Mouse (Mus musculus) intestine, postnatal 0 days (tissue): ENCODE data around the gene Gdf11. TPM values are rescaled to one million over a fixed set of nuclear protein-coding genes. Genes with fewer than 3 reads are reported as not detected.

Experiments used
- ATAC-seq: fragments of 200-750 bp; cut with Nextera tagmentation; 2 replicates; pipeline ENCODE4 v1.8.0; 2017; ENCODE audit warnings: mild to moderate bottlenecking, moderate TSS enrichment, moderate library complexity
- H3K27ac ChIP-seq: fragments of 300-500 bp; sonication (generic); 2 replicates; pipeline ENCODE4 v1.5.1; 2014; ENCODE audit warnings: mild to moderate bottlenecking, low read depth, low read length, moderate library complexity
- H3K27me3 ChIP-seq: fragments of 300-500 bp; sonication (generic); replicated peaks from 2 replicates; pipeline ENCODE4 v1.6.1; 2014; ENCODE audit warnings: low read length, mixed read lengths; ENCODE audit not compliant: control insufficient read depth, insufficient read depth
- H3K36me3 ChIP-seq: fragments of 300-500 bp; sonication (generic); 2 replicates; pipeline ENCODE4 v1.6.1; 2014; ENCODE audit warnings: mild to moderate bottlenecking, moderate library complexity; ENCODE audit not compliant: control insufficient read depth, insufficient read depth
- H3K4me1 ChIP-seq: fragments of 300-500 bp; sonication (generic); replicated peaks from 2 replicates; pipeline ENCODE4 v1.6.1; 2014; ENCODE audit warnings: antibody characterized with exemption, low read length, mixed read lengths; ENCODE audit not compliant: control insufficient read depth, insufficient read depth
- H3K4me2 ChIP-seq: fragments of 300-500 bp; sonication (generic); replicated peaks from 2 replicates; pipeline ENCODE4 v1.6.1; 2014; ENCODE audit warnings: low read depth, mild to moderate bottlenecking, moderate library complexity
- H3K4me3 ChIP-seq: fragments of 300-500 bp; sonication (generic); 2 replicates; pipeline ENCODE4 v1.5.1; 2014; ENCODE audit warnings: low read depth, low read length
- H3K9ac ChIP-seq: fragments of 300-500 bp; sonication (generic); 2 replicates; pipeline ENCODE4 v1.6.1; 2014; ENCODE audit warnings: mild to moderate bottlenecking, low read depth, low read length
- H3K9me3 ChIP-seq: fragments of 300-500 bp; sonication (generic); 2 replicates; pipeline ENCODE4 v1.6.1; 2016; ENCODE audit warnings: mixed run types; ENCODE audit not compliant: control insufficient read depth
- CTCF ChIP-seq: sonication (generic); IDR thresholded peaks from 2 replicates; pipeline ENCODE4 v1.5.1; 2016; ENCODE audit warnings: low read depth, mild to moderate bottlenecking, control low read depth, antibody characterized with exemption, moderate library complexity
- WGBS: fragments of 180-500 bp; shearing (Covaris S2); extraction: QIAGEN DNeasy Blood & Tissue Kit; methylation state at CpG from one replicate; pipeline ENCODE4 v1.1.7; 2014; 5-methylcytosine and 5-hydroxymethylcytosine counted together
- polyA plus RNA-seq: library from polyadenylated mRNA; unstranded; fragments of >200 nt; fragmentation: Nextera tagmentation; extraction: Ambion mirVana; gene quantifications from 2 replicates; pipeline ENCODE4 v1.2.1, GENCODE M21; 2015

Gdf11 gene
- polyA plus RNA-seq, 1 experiment from 2014 or later: 0.99 TPM

GRCm38 (mm10) chr10:128848426-128848825 is 43.1 kb downstream of the Gdf11 start:
- Histone ChIP-seq H3K27ac (no peak overlapping the region), H3K4me3 (no peak overlapping the region), H3K4me2 (no peak overlapping the region), H3K27me3 (no peaks in the 10 kb centered on the region), H3K4me1 (no peaks in the 10 kb centered on the region), H3K36me3 (peaks cover 44% of the 10 kb centered on the region), H3K9me3 (no peaks in the 10 kb centered on the region), H3K9ac (no peak overlapping the region)
- TF ChIP-seq CTCF: no peak
- no peak for ATAC-seq
- 43% methylated on average over 2 of the region's 2 CpGs for WGBS

GRCm38 (mm10) chr10:128846664-128847063 is 44.9 kb downstream of the Gdf11 start:
- Histone ChIP-seq H3K36me3 (peaks cover 56% of the 10 kb centered on the region), H3K4me3 (no peak overlapping the region), H3K9ac (no peak overlapping the region), H3K4me1 (no peaks in the 10 kb centered on the region), H3K9me3 (no peaks in the 10 kb centered on the region), H3K27ac (no peak overlapping the region), H3K27me3 (no peaks in the 10 kb centered on the region), H3K4me2 (no peak overlapping the region)
- no peak for TF ChIP-seq CTCF
- 95% methylated on average over 4 of the region's 4 CpGs for WGBS
- ATAC-seq: no peak

DNA sequence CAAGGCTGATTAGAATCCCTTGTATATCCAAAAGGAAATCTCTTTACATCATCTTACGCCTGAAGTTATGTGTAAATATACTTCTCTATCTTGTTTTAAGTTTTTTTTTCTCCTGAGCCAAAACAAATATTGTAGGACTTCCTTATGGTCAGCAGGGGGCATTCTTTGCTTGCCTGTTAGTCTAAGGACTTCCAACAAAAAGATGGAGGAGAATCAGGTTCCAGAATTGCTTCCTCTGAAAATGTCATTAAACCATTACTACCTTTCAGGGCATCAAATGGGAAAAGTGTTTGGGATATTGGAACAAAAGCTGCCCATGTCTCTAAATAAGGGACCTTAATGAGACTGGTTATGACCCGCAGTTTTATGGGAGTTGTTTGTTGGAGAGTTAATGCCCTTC is 46.0 kb downstream of the Gdf11 start:
- Histone ChIP-seq H3K27me3 (no peaks in the 10 kb centered on the region), H3K4me2 (no peak overlapping the region), H3K36me3 (peaks cover 55% of the 10 kb centered on the region), H3K9me3 (no peaks in the 10 kb centered on the region), H3K9ac (no peak overlapping the region), H3K4me1 (no peaks in the 10 kb centered on the region), H3K4me3 (no peak overlapping the region), H3K27ac (no peak overlapping the region)
- peak; percentile 78 for TF ChIP-seq CTCF
- no peak for ATAC-seq
- WGBS: 70% methylated on average over 2 of the region's 2 CpGs

- 87% methylated on average over 5 of the region's 5 CpGs for WGBS
- H3K9ac ChIP-seq: no peak overlapping the region
- peaks cover 46% of the 10 kb centered on the region for H3K36me3 ChIP-seq
- H3K27me3 ChIP-seq: no peaks in the 10 kb centered on the region
- H3K27ac ChIP-seq: no peak overlapping the region
- H3K9me3 ChIP-seq: no peaks in the 10 kb centered on the region
- TF ChIP-seq CTCF: no peak
- no peak overlapping the region for H3K4me2 ChIP-seq
- no peaks in the 10 kb centered on the region for H3K4me1 ChIP-seq
- H3K4me3 ChIP-seq: no peak overlapping the region
- ATAC-seq: no peak
Measured at GRCm38 (mm10) chr10:128843260-128843659, 48.3 kb downstream of the Gdf11 start.

DNA sequence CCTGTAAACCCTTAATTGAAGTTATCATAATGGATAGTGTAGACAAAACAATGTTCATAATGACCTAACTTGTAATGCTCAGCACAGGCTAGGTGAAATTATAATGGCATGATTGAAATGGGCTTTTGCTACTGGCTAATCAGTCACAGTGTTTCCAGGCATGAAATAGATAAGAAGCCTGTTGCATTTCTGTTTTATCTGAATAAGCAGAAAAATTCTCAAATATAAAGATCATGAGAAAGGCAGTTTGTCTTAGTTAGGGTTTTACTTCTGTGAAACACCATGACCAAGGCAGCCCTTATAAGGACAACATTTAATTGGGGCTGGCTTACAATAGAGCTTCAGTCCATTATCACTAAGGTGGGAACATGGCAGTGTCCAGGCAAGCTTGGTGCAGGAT is 50.9 kb downstream of the Gdf11 start:
- Histone ChIP-seq H3K36me3 (peaks cover 42% of the 10 kb centered on the region), H3K4me2 (no peak overlapping the region), H3K4me3 (no peak overlapping the region), H3K27me3 (no peaks in the 10 kb centered on the region), H3K27ac (no peak overlapping the region; the same call in 1 of the 2 replicates), H3K9me3 (no peaks in the 10 kb centered on the region), H3K9ac (no peak overlapping the region), H3K4me1 (no peaks in the 10 kb centered on the region)
- ATAC-seq: no peak
- no peak for TF ChIP-seq CTCF

GRCm38 (mm10) chr10:128839434-128839833 is 52.1 kb downstream of the Gdf11 start:
- H3K4me2 ChIP-seq: no peak overlapping the region
- no peak for ATAC-seq
- TF ChIP-seq CTCF: no peak
- no peak overlapping the region for H3K4me3 ChIP-seq
- no peaks in the 10 kb centered on the region for H3K9me3 ChIP-seq
- H3K27me3 ChIP-seq: no peaks in the 10 kb centered on the region
- no peak overlapping the region for H3K27ac ChIP-seq
- H3K36me3 ChIP-seq: peaks cover 52% of the 10 kb centered on the region
- H3K9ac ChIP-seq: no peak overlapping the region
- no peaks in the 10 kb centered on the region for H3K4me1 ChIP-seq

- TF ChIP-seq CTCF: peak; percentile 14; the same call in 1 of the 2 replicates
- Histone ChIP-seq H3K27me3 (no peaks in the 10 kb centered on the region), H3K9ac (no peak overlapping the region), H3K27ac (no peak overlapping the region), H3K36me3 (peaks cover 46% of the 10 kb centered on the region), H3K9me3 (no peaks in the 10 kb centered on the region), H3K4me3 (no peak overlapping the region), H3K4me1 (no peaks in the 10 kb centered on the region), H3K4me2 (no peak overlapping the region)
- ATAC-seq: no peak
Measured at GRCm38 (mm10) chr10:128837400-128837799, 54.1 kb downstream of the Gdf11 start.

Other genes starting within 250 kb of the Gdf11 start
- gene Ikzf4, start 245.7 kb downstream of the Gdf11 start, polyA plus RNA-seq: 0.95 and 1.7 TPM in 2 replicates
- 5.1 and 5.4 TPM in 2 replicates for gene Suox, start 217.6 kb downstream of the Gdf11 start, polyA plus RNA-seq
- 35.9 and 37.8 TPM in 2 replicates for gene Rab5b, start 195.5 kb downstream of the Gdf11 start, polyA plus RNA-seq
- 0.55 and 0.86 TPM in 2 replicates for gene Pmel, start 187.5 kb downstream of the Gdf11 start, polyA plus RNA-seq
- gene Cdk2, start 186.7 kb downstream of the Gdf11 start, polyA plus RNA-seq: 23.3 and 24.1 TPM in 2 replicates
- 7.1 and 8.2 TPM in 2 replicates for gene Dgka, start 146.9 kb downstream of the Gdf11 start, polyA plus RNA-seq
- gene Pym1, start 143.8 kb downstream of the Gdf11 start, polyA plus RNA-seq: 22.3 and 22.7 TPM in 2 replicates
- 0.97 and 1.4 TPM in 2 replicates for gene Mmp19, start 100.8 kb downstream of the Gdf11 start, polyA plus RNA-seq
- 28.2 and 31.8 TPM in 2 replicates for gene Dnajc14, start 87.7 kb downstream of the Gdf11 start, polyA plus RNA-seq
- 5.1 and 5.7 TPM in 2 replicates for gene Tmem198b, start 87.3 kb downstream of the Gdf11 start, polyA plus RNA-seq
- gene Sarnp, start 74.4 kb downstream of the Gdf11 start, polyA plus RNA-seq: 90.3 and 92.1 TPM in 2 replicates
- gene Ormdl2, start 70.1 kb downstream of the Gdf11 start, polyA plus RNA-seq: 70.2 and 70.4 TPM in 2 replicates
- 939 and 945 TPM in 2 replicates for gene Cd63, start 9.3 kb upstream of the Gdf11 start, polyA plus RNA-seq
- 12.4 and 13.0 TPM in 2 replicates for gene Rdh5, start 31.2 kb upstream of the Gdf11 start, polyA plus RNA-seq
- 248 and 257 TPM in 2 replicates for gene Bloc1s1, start 32.3 kb upstream of the Gdf11 start, polyA plus RNA-seq
- 3.1 and 3.6 TPM in 2 replicates for gene Itga7, start 42.1 kb upstream of the Gdf11 start, polyA plus RNA-seq
- 232 and 250 TPM in 2 replicates for gene Mettl7b, start 69.3 kb upstream of the Gdf11 start, polyA plus RNA-seq
- gene Olfr9, start 97.7 kb upstream of the Gdf11 start, polyA plus RNA-seq: not detected in 2 replicates
- gene Olfr763, start 119.1 kb upstream of the Gdf11 start, polyA plus RNA-seq: not detected in 2 replicates
- gene Olfr764-ps1, start 148.2 kb upstream of the Gdf11 start, polyA plus RNA-seq: not detected in 2 replicates
- not detected in 2 replicates for gene Olfr765, start 158.3 kb upstream of the Gdf11 start, polyA plus RNA-seq
- gene Olfr766-ps1, start 177.3 kb upstream of the Gdf11 start, polyA plus RNA-seq: not detected in 2 replicates
- gene Olfr767, start 191.2 kb upstream of the Gdf11 start, polyA plus RNA-seq: not detected in 2 replicates
- not detected in 2 replicates for gene Olfr768, start 207.7 kb upstream of the Gdf11 start, polyA plus RNA-seq
- gene Olfr769, start 226.1 kb upstream of the Gdf11 start, polyA plus RNA-seq: not detected in 2 replicates
- not detected in 2 replicates for gene Olfr770, start 247.3 kb upstream of the Gdf11 start, polyA plus RNA-seq